Mouse (Mus musculus) embryo, embryonic 9.5 days (tissue): Measurements from ENCODE around the gene Evl.

Experiments used
- DNase-seq: peaks from one replicate; pipeline ENCODE4 v3.0.0-alpha.2; 2017; ENCODE audit errors: extremely low spot score

Gene Evl

GRCm38 (mm10) chr12:108646234-108646633, 91.7 kb downstream of the Evl start:
- DNase-seq = no peak

- no peak for DNase-seq
Measured at GRCm38 (mm10) chr12:108647784-108648183, 93.3 kb downstream of the Evl start.

- no peak for DNase-seq
Measured at GRCm38 (mm10) chr12:108651053-108651660, 96.6 kb downstream of the Evl start.

GRCm38 (mm10) chr12:108653358-108654335, 99.1 kb downstream of the Evl start:
- DNase-seq = no peak

- DNase-seq = peak; percentile 39
Measured at GRCm38 (mm10) chr12:108657350-108657749, 102.8 kb downstream of the Evl start.

- no peak for DNase-seq
Measured at GRCm38 (mm10) chr12:108668606-108669235, 114.2 kb downstream of the Evl start.

GRCm38 (mm10) chr12:108671541-108671940, 117.0 kb downstream of the Evl start:
- DNase-seq = no peak

GRCm38 (mm10) chr12:108672908-108673307, 118.4 kb downstream of the Evl start:
- DNase-seq = no peak

- DNase-seq = no peak
Measured at GRCm38 (mm10) chr12:108673546-108673945, 119.0 kb downstream of the Evl start.

- DNase-seq = no peak
Measured at GRCm38 (mm10) chr12:108674502-108674901, 120.0 kb downstream of the Evl start.

- DNase-seq = no peak
Measured at GRCm38 (mm10) chr12:108674916-108675315, 120.4 kb downstream of the Evl start.

- DNase-seq = no peak
Measured at GRCm38 (mm10) chr12:108675614-108676401, 121.3 kb downstream of the Evl start.

GRCm38 (mm10) chr12:108677116-108677515, 122.6 kb downstream of the Evl start:
- no peak for DNase-seq

GRCm38 (mm10) chr12:108678366-108678765, 123.8 kb downstream of the Evl start:
- DNase-seq = no peak

- DNase-seq = no peak
Measured at GRCm38 (mm10) chr12:108680861-108681260, 126.3 kb downstream of the Evl start.

- no peak for DNase-seq
Measured at GRCm38 (mm10) chr12:108682240-108683023, 127.9 kb downstream of the Evl start.

GRCm38 (mm10) chr12:108686463-108686862, 131.9 kb downstream of the Evl start:
- no peak for DNase-seq

GRCm38 (mm10) chr12:108686926-108687325, 132.4 kb downstream of the Evl start:
- no peak for DNase-seq

GRCm38 (mm10) chr12:108689167-108689566, 134.6 kb downstream of the Evl start:
- no peak for DNase-seq

- DNase-seq = no peak
Measured at GRCm38 (mm10) chr12:108690529-108690928, 136.0 kb downstream of the Evl start.

GRCm38 (mm10) chr12:108693592-108693991, 139.1 kb downstream of the Evl start:
- DNase-seq = no peak
